Mouse (Mus musculus): ENCODE results near the gene Erlin1.

GRCm38 (mm10) chr19:43990362-43990761 lies 79.2 kb downstream of the Erlin1 start:
- no peak for TF ChIP-seq POLR2A (IDR thresholded peaks at IDR 0.05; ENCODE audit: borderline replicate concordance, low read depth, low read length)
- no peak for TF ChIP-seq CTCF (IDR thresholded peaks at IDR 0.05; ENCODE audit: low read depth, low read length)

Data from bone marrow macrophage, adult 2 months (primary cell).